ENCODE assay signal across 9 mouse cellular contexts in genomic region chr10:117225094-117225493, GRCm38 (mm10). TPM values are rescaled to one million over a fixed set of nuclear protein-coding genes. Genes with fewer than 3 reads are reported as not detected.
DNase-seq lines count a peak whose midpoint lies in the region; ATAC-seq and TF ChIP-seq lines count a peak whose summit lies in the region.
"Had no signal": no experiment of that assay in that cellular context is flagged by ENCODE, and none has a peak within 500 bp of the region (broad histone marks: within the 10 kb centered on the region; RNA-seq: fewer than 3 reads in every experiment).

No protein-coding gene starts in this region.

- H3K27ac ChIP-seq in kidney, adult 2 months (ENCODE audit: insufficient read depth, low read depth, low read length) = no peak overlapping the region
- no peak overlapping the region for H3K27ac ChIP-seq in hindbrain, embryonic 11.5 days (ENCODE audit: low read depth, low read length)
- H3K27ac ChIP-seq in macrophage = peak overlapping the region; percentile 62

- no peak for TF ChIP-seq POLR2A in kidney, adult 2 months (IDR thresholded peaks at IDR 0.05; ENCODE audit: low read depth, low read length)

- H3K4me3 ChIP-seq in kidney, adult 2 months (ENCODE audit: insufficient read depth, low read depth, low read length) = no peak overlapping the region
- peak overlapping the region; percentile 61; the same call in 1 of the 2 replicates for H3K4me3 ChIP-seq in hindbrain, embryonic 11.5 days (ENCODE audit: low read depth, low read length)
- peak overlapping the region; percentile 68 for H3K4me3 ChIP-seq in macrophage (ENCODE audit: inconsistent target)

- H3K79me2 ChIP-seq in macrophage (ENCODE audit: inconsistent target) = peaks cover 39% of the 10 kb centered on the region

- no peaks in the 10 kb centered on the region for H3K27me3 ChIP-seq in kidney, adult 2 months (replicated peaks; ENCODE audit: control insufficient read depth, insufficient read depth, low read length)
- H3K27me3 ChIP-seq in hindbrain, embryonic 11.5 days (ENCODE audit: control insufficient read depth, insufficient read depth, low read length) = no peaks in the 10 kb centered on the region

- H3K36me3 ChIP-seq in kidney, adult 2 months (ENCODE audit: control insufficient read depth, insufficient read depth, low read length) = no peaks in the 10 kb centered on the region
- H3K36me3 ChIP-seq in hindbrain, embryonic 11.5 days (ENCODE audit: control insufficient read depth, insufficient read depth, low read length) = peaks cover 7% of the 10 kb centered on the region; the same call in 1 of the 2 replicates
- peaks cover 12% of the 10 kb centered on the region; the same call in 1 of the 2 replicates for H3K36me3 ChIP-seq in macrophage (ENCODE audit: inconsistent target)

- ATAC-seq in hindbrain, embryonic 11.5 days (ENCODE audit: low FRiP score) = no peak

- peaks cover 5% of the 10 kb centered on the region; the same call in 1 of the 2 replicates for H3K4me1 ChIP-seq in kidney, adult 2 months (ENCODE audit: control insufficient read depth, insufficient read depth, low read length)
- H3K4me1 ChIP-seq in hindbrain, embryonic 11.5 days (replicated peaks; ENCODE audit: control insufficient read depth, insufficient read depth, low read length) = peaks cover 5% of the 10 kb centered on the region

- H3K4me2 ChIP-seq in hindbrain, embryonic 11.5 days (replicated peaks; ENCODE audit: low read depth, low read length) = peak overlapping the region; percentile 47; the same call in 1 of the 2 replicates

- H3K9me3 ChIP-seq in hindbrain, embryonic 11.5 days (ENCODE audit: control insufficient read depth, low read length) = no peaks in the 10 kb centered on the region

- no peak overlapping the region for H3K9ac ChIP-seq in hindbrain, embryonic 11.5 days (ENCODE audit: low read depth, low read length)

- 50% methylated on average over 8 of the region's 8 CpGs for WGBS in kidney, adult 2 months
- WGBS in hindbrain, embryonic 11.5 days = 62% methylated on average over 8 of the region's 8 CpGs
- WGBS in macrophage (ENCODE audit: missing documents) = 60% methylated on average over 8 of the region's 8 CpGs

- DNase-seq in kidney, adult 2 months = peak; percentile 17
- DNase-seq in kidney, adult 8-10 months = no peak
- peak; percentile 13 for DNase-seq in adipocyte (ENCODE audit: low spot score)
- peak; percentile 15 for DNase-seq in hindbrain, embryonic 11.5 days (ENCODE audit: low spot score)
- DNase-seq in frontal cortex, postnatal 25 days (ENCODE audit: low spot score in 2 of 2) = no peak
- DNase-seq in urinary bladder, adult 18-20 months (ENCODE audit: low spot score in 2 of 2) = no peak
- DNase-seq in cerebellum, adult 9-10 months = no peak

- TF ChIP-seq CTCF in kidney, adult 2 months (conservative IDR thresholded peaks at IDR 0.05; ENCODE audit: insufficient read depth, insufficient read length, low read depth, low read length) = 0 out of 2 replicates have a peak, but pooled peaks have one; percentile 20

RNA-seq across cellular contexts. Expression of gene Yeats4, which starts 0.8 kb away (rescaled TPM):
- polyA plus RNA-seq in kidney, adult 2 months (2012; rRNA removed) = 18.0 and 21.8 TPM in 2 replicates
- 141 and 146 TPM in 2 replicates for polyA plus RNA-seq in hindbrain, embryonic 11.5 days (2014; fragmentation: Nextera tagmentation; extraction: Ambion mirVana)
- total RNA-seq in macrophage (2018; cell fraction: chromatin; rRNA removed) = 10 to 100 TPM in 25 of 26 experiments, 1 to 10 TPM in 1; 9.6 to 23.5 (median 14.8) TPM
- 10 to 100 TPM; 30.7 to 54.9 (median 39.1) TPM for total RNA-seq in macrophage (2018; cell fraction: cytosol; rRNA removed)
- 10 to 100 TPM; 16.0 to 33.8 (median 21.8) TPM for total RNA-seq in macrophage (2018; cell fraction: nucleus; rRNA removed)
- polyA plus RNA-seq in macrophage (2018) = 55.6 to 78.5 TPM (median 58.7 TPM) in 3 replicates

RNA-seq across cellular contexts. Expression of gene 9530003J23Rik, which starts 13.4 kb away (rescaled TPM):
- not detected in 2 replicates for polyA plus RNA-seq in kidney, adult 2 months (2012; rRNA removed)
- not detected in 2 replicates for polyA plus RNA-seq in hindbrain, embryonic 11.5 days (2014; fragmentation: Nextera tagmentation; extraction: Ambion mirVana)
- total RNA-seq in macrophage (2018; cell fraction: chromatin; rRNA removed) = not detected
- total RNA-seq in macrophage (2018; cell fraction: cytosol; rRNA removed) = not detected
- total RNA-seq in macrophage (2018; cell fraction: nucleus; rRNA removed) = not detected
- polyA plus RNA-seq in macrophage (2018) = not detected in 3 replicates
- total RNA-seq: neutrophil, adult 5-6 weeks had no signal

RNA-seq across cellular contexts. Expression of gene Lyz2, which starts 57.0 kb away (rescaled TPM):
- polyA plus RNA-seq in kidney, adult 2 months (2012; rRNA removed) = 42.5 and 101 TPM in 2 replicates
- 15.2 and 20.5 TPM in 2 replicates for polyA plus RNA-seq in hindbrain, embryonic 11.5 days (2014; fragmentation: Nextera tagmentation; extraction: Ambion mirVana)
- total RNA-seq in macrophage (2018; cell fraction: chromatin; rRNA removed) = 1,000 to 10,000 TPM in 1 of 26 experiments, 100 to 1,000 TPM in 25; 167 to 1,242 (median 625) TPM
- over 10,000 TPM in 25 of 26 experiments, 1,000 to 10,000 TPM in 1; 9,978 to 23,163 (median 15,255) TPM for total RNA-seq in macrophage (2018; cell fraction: cytosol; rRNA removed)
- total RNA-seq in macrophage (2018; cell fraction: nucleus; rRNA removed) = over 10,000 TPM in 2 of 26 experiments, 1,000 to 10,000 TPM in 24; 1,420 to 12,393 (median 7,308) TPM
- polyA plus RNA-seq in macrophage (2018) = 16,156 to 35,026 TPM (median 20,022 TPM) in 3 replicates

Comparison
In these comparisons a context has a peak if more than half of its experiments do, and no peak if none do; other contexts are left out.
1. DNase-seq: peak in kidney, adult 2 months (single experiment), adipocyte (single experiment) and hindbrain, embryonic 11.5 days (single experiment); none in kidney, adult 8-10 months (0 of 2), frontal cortex, postnatal 25 days (0 of 2), urinary bladder, adult 18-20 months (0 of 2) and cerebellum, adult 9-10 months (single experiment).
2. RNA of gene Lyz2, which starts 57.0 kb away (polyA plus RNA-seq): 16,156 to 35,026 TPM in macrophage; 42.5 to 101 TPM in kidney, adult 2 months and 15.2 to 20.5 TPM in hindbrain, embryonic 11.5 days; every median in the first group is over 100 times any median in the second.